Mouse (Mus musculus): ENCODE data around the gene Thoc2.

GRCm38 (mm10) chrX:41910981-41911380 is 9.5 kb downstream of the Thoc2 start:
- TF ChIP-seq CTCF (IDR thresholded peaks at IDR 0.05) (no peak), EP300 (IDR thresholded peaks at IDR 0.05; ENCODE audit: insufficient read depth, low read depth, low read length) (no peak)

All from heart, adult 2 months (tissue).